In the genomic region with DNA sequence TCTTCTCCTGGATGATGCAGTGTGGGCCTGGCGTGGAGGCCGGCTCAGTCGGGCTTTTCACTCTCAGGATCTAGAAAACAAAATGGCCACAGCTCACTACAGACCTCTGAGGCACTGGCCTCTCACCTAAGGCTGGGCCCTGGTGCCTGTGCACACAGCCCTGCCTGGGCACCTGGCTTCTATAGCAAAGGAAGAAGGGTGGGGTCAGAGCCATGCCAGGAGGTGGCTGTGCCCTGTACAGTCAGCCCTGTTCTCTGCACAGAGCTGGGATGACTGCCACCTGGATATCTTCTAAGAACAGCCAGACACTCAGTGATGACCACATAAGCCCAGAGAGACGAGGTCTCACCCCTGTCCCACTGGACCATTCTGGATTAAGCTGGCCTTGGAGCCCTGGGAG, we compare ENCODE assay signal across 13 mouse cellular contexts.
DNase-seq lines count a peak whose midpoint lies in the region; ATAC-seq and TF ChIP-seq lines count a peak whose summit lies in the region.
"Had no signal": no experiment of that assay in that cellular context is flagged by ENCODE, and none has a peak within 500 bp of the region (broad histone marks: within the 10 kb centered on the region; RNA-seq: fewer than 3 reads in every experiment).

No protein-coding gene starts in this region.

- DNase-seq in heart, postnatal 36 days, result no peak
- no peak for DNase-seq in lung, adult 2 months
- no peak for DNase-seq in thymus, postnatal 10 days (ENCODE audit: low spot score in 2 of 2)
- DNase-seq: cerebellum, adult 11-12 months; kidney, postnatal 36 days; right cerebral cortex, postnatal 14 days; thymus, postnatal 14 days had no signal

- H3K9ac ChIP-seq in heart, embryonic 15.5 days, result no peak overlapping the region
- H3K9ac ChIP-seq in lung, embryonic 16.5 days (ENCODE audit: low read length), result no peak overlapping the region
- no peak overlapping the region for H3K9ac ChIP-seq in hindbrain, embryonic 16.5 days (ENCODE audit: low read depth, low read length)
- no peak overlapping the region for H3K9ac ChIP-seq in stomach, embryonic 16.5 days (ENCODE audit: low read length)
- H3K9ac ChIP-seq: liver, embryonic 14.5 days had no signal

- intact Hi-C loops in heart, postnatal 36 days (cut with DNase I), result no loop called here

- H3K4me2 ChIP-seq in heart, embryonic 15.5 days, result no peak overlapping the region
- no peak overlapping the region for H3K4me2 ChIP-seq in lung, embryonic 16.5 days (ENCODE audit: low read depth, low read length)
- H3K4me2 ChIP-seq in hindbrain, embryonic 16.5 days (ENCODE audit: low read length), result no peak overlapping the region
- H3K4me2 ChIP-seq in stomach, embryonic 16.5 days (ENCODE audit: low read depth, low read length), result no peak overlapping the region

- H3K27me3 ChIP-seq in heart, embryonic 15.5 days, result no peaks in the 10 kb centered on the region
- no peaks in the 10 kb centered on the region for H3K27me3 ChIP-seq in lung, embryonic 16.5 days (ENCODE audit: control insufficient read depth, insufficient read depth, low read depth, low read length)
- no peaks in the 10 kb centered on the region for H3K27me3 ChIP-seq in hindbrain, embryonic 16.5 days (replicated peaks; ENCODE audit: control insufficient read depth, insufficient read depth, low read length)
- H3K27me3 ChIP-seq in stomach, embryonic 16.5 days (ENCODE audit: control insufficient read depth, insufficient read depth, low read length), result no peaks in the 10 kb centered on the region

- TF ChIP-seq POLR2A in lung, adult 2 months (IDR thresholded peaks at IDR 0.05; ENCODE audit: borderline replicate concordance, extremely low read depth, low read depth, low read length), result no peak

- H3K36me3 ChIP-seq in heart, embryonic 15.5 days, result no peaks in the 10 kb centered on the region
- no peaks in the 10 kb centered on the region for H3K36me3 ChIP-seq in lung, embryonic 16.5 days (ENCODE audit: control insufficient read depth, insufficient read depth, low read length)
- peaks cover 22% of the 10 kb centered on the region for H3K36me3 ChIP-seq in hindbrain, embryonic 16.5 days (ENCODE audit: control insufficient read depth, insufficient read depth, low read length)
- no peaks in the 10 kb centered on the region for H3K36me3 ChIP-seq in stomach, embryonic 16.5 days (ENCODE audit: control insufficient read depth, insufficient read depth, low read length)

- H3K4me1 ChIP-seq in heart, embryonic 15.5 days (replicated peaks), result peaks cover 19% of the 10 kb centered on the region
- peaks cover 16% of the 10 kb centered on the region for H3K4me1 ChIP-seq in lung, embryonic 16.5 days (replicated peaks; ENCODE audit: control insufficient read depth, insufficient read depth, low read length)
- peaks cover 3% of the 10 kb centered on the region; the same call in 1 of the 2 replicates for H3K4me1 ChIP-seq in lung, adult 2 months (ENCODE audit: control insufficient read depth, insufficient read depth, low read length)
- peaks cover 11% of the 10 kb centered on the region for H3K4me1 ChIP-seq in hindbrain, embryonic 16.5 days (ENCODE audit: control insufficient read depth, insufficient read depth, low read depth, low read length)
- no peaks in the 10 kb centered on the region for H3K4me1 ChIP-seq in stomach, embryonic 16.5 days (ENCODE audit: control insufficient read depth, insufficient read depth, low read length)

- 0 out of 2 replicates have a peak overlapping the region, but pooled peaks have one; percentile 53 for H3K27ac ChIP-seq in heart, embryonic 15.5 days
- H3K27ac ChIP-seq in lung, embryonic 16.5 days (ENCODE audit: low read length), result peak overlapping the region; percentile 54; the same call in 1 of the 2 replicates
- peak overlapping the region; percentile 29; the same call in 1 of the 2 replicates for H3K27ac ChIP-seq in hindbrain, embryonic 16.5 days (ENCODE audit: low read depth, low read length)
- H3K27ac ChIP-seq in stomach, embryonic 16.5 days (ENCODE audit: low read length), result no peak overlapping the region
- H3K27ac ChIP-seq: liver, embryonic 14.5 days had no signal

- WGBS in heart, embryonic 15.5 days, result 84% methylated on average over 4 of the region's 4 CpGs
- 82% methylated on average over 4 of the region's 4 CpGs for WGBS in lung, embryonic 16.5 days
- WGBS in lung, adult 2 months, result 86% methylated on average over 4 of the region's 4 CpGs
- 93% methylated on average over 4 of the region's 4 CpGs for WGBS in hindbrain, embryonic 16.5 days
- 92% methylated on average over 4 of the region's 4 CpGs for WGBS in stomach, embryonic 16.5 days

- no peak overlapping the region for H3K4me3 ChIP-seq in heart, embryonic 15.5 days
- H3K4me3 ChIP-seq in lung, embryonic 16.5 days (ENCODE audit: low read length), result no peak overlapping the region
- H3K4me3 ChIP-seq in lung, adult 2 months (replicated peaks; ENCODE audit: extremely low read depth, low read depth, low read length), result no peak overlapping the region
- no peak overlapping the region for H3K4me3 ChIP-seq in hindbrain, embryonic 16.5 days (ENCODE audit: low read length)
- H3K4me3 ChIP-seq in stomach, embryonic 16.5 days (replicated peaks; ENCODE audit: low read length), result no peak overlapping the region

- no peaks in the 10 kb centered on the region for H3K9me3 ChIP-seq in heart, embryonic 15.5 days (replicated peaks)
- no peaks in the 10 kb centered on the region for H3K9me3 ChIP-seq in lung, embryonic 16.5 days (ENCODE audit: control insufficient read depth, low read length)
- no peaks in the 10 kb centered on the region for H3K9me3 ChIP-seq in hindbrain, embryonic 16.5 days (ENCODE audit: control insufficient read depth, low read length)
- no peaks in the 10 kb centered on the region for H3K9me3 ChIP-seq in stomach, embryonic 16.5 days (replicated peaks; ENCODE audit: control insufficient read depth, low read length)

- no peak for TF ChIP-seq CTCF in lung, adult 2 months (IDR thresholded peaks at IDR 0.05; ENCODE audit: insufficient read depth, low read length)

- no peak for ATAC-seq in heart, embryonic 15.5 days (replicated peaks; ENCODE audit: insufficient number of reproducible peaks, insufficient read depth, low FRiP score, low read depth)
- ATAC-seq in lung, embryonic 16.5 days (ENCODE audit: low read depth), result peak; percentile 82
- peak; percentile 35 for ATAC-seq in hindbrain, embryonic 16.5 days
- ATAC-seq in stomach, embryonic 16.5 days (ENCODE audit: insufficient read depth, low FRiP score), result 0 out of 2 replicates have a peak, but pooled peaks have one; percentile 22
- ATAC-seq: intestine, embryonic 16.5 days had no signal
